Mouse (Mus musculus) midbrain, embryonic 13.5 days (tissue): ENCODE results near the gene Syt16. TPM values are rescaled to one million over a fixed set of nuclear protein-coding genes. Genes with fewer than 3 reads are reported as not detected.
A peak's percentile ranks its signal among the peaks of the same experiment; 100 is the strongest.

Experiments used
- ATAC-seq: fragments of 200-750 bp; cut with Nextera tagmentation; 2 replicates; pipeline ENCODE4 v1.8.0; 2017; ENCODE audit warnings: mild to moderate bottlenecking, moderate TSS enrichment, moderate library complexity
- H3K27ac ChIP-seq: fragments of 300-500 bp; sonication (generic); 2 replicates; pipeline ENCODE4 v1.5.1; 2015; ENCODE audit warnings: inconsistent platforms, mild to moderate bottlenecking, moderate library complexity
- H3K27me3 ChIP-seq: fragments of 300-500 bp; sonication (generic); 2 replicates; pipeline ENCODE4 v1.6.1; 2015; ENCODE audit warnings: mild to moderate bottlenecking, inconsistent platforms
- H3K36me3 ChIP-seq: fragments of 300-500 bp; sonication (generic); 2 replicates; pipeline ENCODE4 v1.6.1; 2015; ENCODE audit warnings: mild to moderate bottlenecking, inconsistent platforms
- H3K4me1 ChIP-seq: fragments of 300-500 bp; sonication (generic); replicated peaks from 2 replicates; pipeline ENCODE4 v1.6.1; 2015; ENCODE audit warnings: inconsistent platforms
- H3K4me2 ChIP-seq: fragments of 300-500 bp; sonication (generic); replicated peaks from 2 replicates; pipeline ENCODE4 v1.6.1; 2015; ENCODE audit warnings: moderate library complexity, mild to moderate bottlenecking, inconsistent platforms
- H3K4me3 ChIP-seq: fragments of 300-500 bp; sonication (generic); replicated peaks from 2 replicates; pipeline ENCODE4 v1.5.1; 2015; ENCODE audit warnings: mild to moderate bottlenecking, inconsistent platforms
- H3K9ac ChIP-seq: fragments of 300-500 bp; sonication (generic); replicated peaks from 2 replicates; pipeline ENCODE4 v1.6.1; 2015; ENCODE audit warnings: mild to moderate bottlenecking, inconsistent platforms
- H3K9me3 ChIP-seq: fragments of 300-500 bp; sonication (generic); 2 replicates; pipeline ENCODE4 v1.6.1; 2016; ENCODE audit warnings: mild to moderate bottlenecking, inconsistent platforms
- WGBS: fragments of 180-500 bp; shearing (Covaris S2); methylation state at CpG from one replicate; pipeline ENCODE4 v1.1.7; 2015; 5-methylcytosine and 5-hydroxymethylcytosine counted together
- polyA plus RNA-seq: library from polyadenylated mRNA; unstranded; fragments of >200 nt; fragmentation: Nextera tagmentation; extraction: Ambion mirVana; gene quantifications from 2 replicates; pipeline ENCODE4 v1.2.1, GENCODE M21; 2015

The Syt16 gene
- polyA plus RNA-seq, 1 experiment from 2014 or later: 45.2 TPM

DNA sequence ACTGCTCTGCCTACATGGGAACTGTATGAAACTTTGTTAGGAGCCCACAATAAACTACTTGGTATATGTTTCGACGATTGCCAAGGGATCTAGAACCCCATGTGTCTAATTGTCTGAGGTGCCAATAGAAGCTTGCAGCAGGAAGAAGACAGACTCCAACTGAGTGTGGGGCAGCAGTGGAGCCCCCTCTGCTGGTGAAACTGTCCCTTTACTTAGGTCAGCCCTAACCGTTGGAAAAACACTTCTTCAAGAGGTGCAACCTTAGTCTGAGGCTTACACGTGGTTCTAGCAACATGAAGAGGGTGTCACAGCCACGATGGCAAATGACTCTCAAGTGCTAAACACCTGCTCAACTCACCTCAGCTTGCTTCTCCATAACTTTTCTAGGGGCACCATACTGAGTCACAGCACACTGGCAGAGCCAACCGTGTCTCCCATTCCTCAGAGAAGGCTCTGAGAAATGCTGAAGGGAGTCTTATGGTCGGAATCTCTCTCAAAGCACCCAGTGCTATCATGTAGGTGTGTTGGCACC is 17.3 kb downstream of the Syt16 start:
- 58% methylated on average over 7 of the region's 7 CpGs for WGBS

GRCm38 (mm10) chr12:74015491-74015890 is 18.0 kb downstream of the Syt16 start:
- WGBS: 85% methylated on average over 5 of the region's 5 CpGs
- H3K36me3 ChIP-seq: no peaks in the 10 kb centered on the region

More for the DNA sequence above, 17.3 kb downstream of the Syt16 start:
- Histone ChIP-seq H3K9me3 (no peaks in the 10 kb centered on the region), H3K4me2 (no peak overlapping the region), H3K4me1 (peaks cover 4% of the 10 kb centered on the region; the same call in 1 of the 2 replicates), H3K36me3 (no peaks in the 10 kb centered on the region), H3K27me3 (no peaks in the 10 kb centered on the region), H3K27ac (no peak overlapping the region), H3K4me3 (no peak overlapping the region), H3K9ac (no peak overlapping the region)
- ATAC-seq: no peak

GRCm38 (mm10) chr12:74023260-74023659 is 25.8 kb downstream of the Syt16 start:
- ATAC-seq: no peak
- Histone ChIP-seq H3K9ac (no peak overlapping the region), H3K27me3 (no peaks in the 10 kb centered on the region), H3K27ac (no peak overlapping the region), H3K9me3 (no peaks in the 10 kb centered on the region), H3K36me3 (no peaks in the 10 kb centered on the region), H3K4me2 (no peak overlapping the region), H3K4me3 (no peak overlapping the region), H3K4me1 (0 out of 2 replicates have a peak, but pooled peaks cover 3% of the 10 kb centered on the region)
- WGBS: 48% methylated on average over 5 of the region's 5 CpGs

More at GRCm38 (mm10) chr12:74015491-74015890, 18.0 kb downstream of the Syt16 start:
- Histone ChIP-seq H3K9me3 (no peaks in the 10 kb centered on the region), H3K4me1 (peaks cover 4% of the 10 kb centered on the region; the same call in 1 of the 2 replicates), H3K27ac (no peak overlapping the region), H3K4me2 (no peak overlapping the region), H3K4me3 (no peak overlapping the region), H3K27me3 (no peaks in the 10 kb centered on the region), H3K9ac (no peak overlapping the region)
- no peak for ATAC-seq

- H3K27ac ChIP-seq: no peak overlapping the region
- no peak for ATAC-seq
- H3K36me3 ChIP-seq: no peaks in the 10 kb centered on the region
- no peaks in the 10 kb centered on the region for H3K27me3 ChIP-seq
- 0 out of 2 replicates have a peak, but pooled peaks cover 3% of the 10 kb centered on the region for H3K4me1 ChIP-seq
- no peak overlapping the region for H3K9ac ChIP-seq
- no peak overlapping the region for H3K4me2 ChIP-seq
- 88% methylated on average over 2 of the region's 2 CpGs for WGBS
- H3K9me3 ChIP-seq: no peaks in the 10 kb centered on the region
- no peak overlapping the region for H3K4me3 ChIP-seq
Observed at GRCm38 (mm10) chr12:74024912-74025311, 27.5 kb downstream of the Syt16 start.

DNA sequence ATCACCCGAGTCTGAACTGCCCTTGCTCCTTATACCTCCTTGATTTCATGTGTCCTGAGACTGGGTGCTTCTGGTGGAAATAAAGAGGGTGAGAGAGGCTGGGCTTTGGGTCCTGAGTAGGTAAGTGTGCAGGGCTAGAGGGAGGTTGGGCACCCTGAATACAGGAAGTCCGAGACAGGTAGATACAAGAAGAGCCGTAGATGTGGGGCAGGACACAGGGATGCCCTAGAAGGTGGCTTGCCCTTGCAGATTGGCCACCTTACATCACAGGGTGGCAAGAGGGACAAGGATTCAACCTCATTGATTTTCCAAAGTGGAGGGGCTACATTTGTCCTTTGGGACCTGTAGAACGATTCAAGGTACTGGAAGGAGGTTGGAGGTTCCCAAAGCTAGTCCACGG is 45.8 kb downstream of the Syt16 start:
- ATAC-seq: peak; percentile 60
- no peaks in the 10 kb centered on the region for H3K9me3 ChIP-seq
- no peak overlapping the region for H3K4me3 ChIP-seq
- no peak overlapping the region for H3K4me2 ChIP-seq
- no peak overlapping the region for H3K9ac ChIP-seq
- H3K27me3 ChIP-seq: no peaks in the 10 kb centered on the region
- WGBS: 84% methylated on average over 5 of the region's 5 CpGs
- no peak overlapping the region for H3K27ac ChIP-seq
- no peaks in the 10 kb centered on the region for H3K36me3 ChIP-seq
- H3K4me1 ChIP-seq: peaks cover 14% of the 10 kb centered on the region

- Histone ChIP-seq H3K4me2 (peak overlapping the region; percentile 9; the same call in 1 of the 2 replicates), H3K4me1 (peaks cover 14% of the 10 kb centered on the region), H3K27me3 (no peaks in the 10 kb centered on the region), H3K9ac (no peak overlapping the region), H3K36me3 (no peaks in the 10 kb centered on the region), H3K4me3 (no peak overlapping the region), H3K27ac (peak overlapping the region; percentile 62), H3K9me3 (no peaks in the 10 kb centered on the region)
- peak; percentile 96 for ATAC-seq
- 30% methylated on average over 6 of the region's 6 CpGs for WGBS
Observed at GRCm38 (mm10) chr12:74043755-74044154, 46.3 kb downstream of the Syt16 start.

GRCm38 (mm10) chr12:74044241-74044640 is 46.8 kb downstream of the Syt16 start:
- Histone ChIP-seq H3K27ac (peak overlapping the region; percentile 62), H3K9ac (no peak overlapping the region), H3K36me3 (no peaks in the 10 kb centered on the region), H3K9me3 (no peaks in the 10 kb centered on the region), H3K4me1 (peaks cover 14% of the 10 kb centered on the region), H3K4me3 (no peak overlapping the region), H3K27me3 (no peaks in the 10 kb centered on the region), H3K4me2 (peak overlapping the region; percentile 9)
- ATAC-seq: peak; percentile 58
- WGBS: 63% methylated on average over 4 of the region's 4 CpGs

- H3K9me3 ChIP-seq: no peaks in the 10 kb centered on the region
- no peak overlapping the region for H3K9ac ChIP-seq
- H3K27ac ChIP-seq: no peak overlapping the region
- no peak overlapping the region for H3K4me2 ChIP-seq
- peak; percentile 94 for ATAC-seq
- 52% methylated on average over 12 of the region's 12 CpGs for WGBS
- no peaks in the 10 kb centered on the region for H3K4me1 ChIP-seq
- H3K4me3 ChIP-seq: no peak overlapping the region
- no peaks in the 10 kb centered on the region for H3K36me3 ChIP-seq
- no peaks in the 10 kb centered on the region for H3K27me3 ChIP-seq
Observed at GRCm38 (mm10) chr12:74055336-74055931, 58.0 kb downstream of the Syt16 start.

- H3K36me3 ChIP-seq: no peaks in the 10 kb centered on the region
- no peaks in the 10 kb centered on the region for H3K27me3 ChIP-seq
- no peak overlapping the region for H3K27ac ChIP-seq
- 59% methylated on average over 2 of the region's 2 CpGs for WGBS
- no peak overlapping the region for H3K9ac ChIP-seq
- H3K4me3 ChIP-seq: no peak overlapping the region
- no peak for ATAC-seq
- no peaks in the 10 kb centered on the region for H3K4me1 ChIP-seq
- no peak overlapping the region for H3K4me2 ChIP-seq
- H3K9me3 ChIP-seq: no peaks in the 10 kb centered on the region
Observed at GRCm38 (mm10) chr12:74056162-74056561, 58.7 kb downstream of the Syt16 start.

DNA sequence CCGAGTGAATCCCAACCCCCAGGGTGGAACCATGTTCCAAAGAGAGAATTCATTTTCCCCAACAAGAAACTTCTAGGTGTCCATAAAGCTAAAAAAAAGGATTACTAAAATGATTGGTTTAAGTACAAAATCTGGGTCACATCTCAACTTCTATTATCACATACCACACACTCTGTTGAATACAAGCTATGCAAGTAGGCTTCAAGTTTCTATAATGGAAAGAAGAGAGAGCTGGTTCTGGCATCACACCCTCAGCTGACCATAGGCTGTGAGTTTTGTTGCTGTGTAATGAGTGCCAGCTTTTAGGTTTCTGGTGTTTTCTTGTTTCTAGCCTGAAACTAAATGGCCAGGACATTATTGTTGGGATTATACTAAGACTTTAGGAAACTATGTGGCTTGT is 65.1 kb downstream of the Syt16 start:
- Histone ChIP-seq H3K27me3 (no peaks in the 10 kb centered on the region), H3K27ac (no peak overlapping the region), H3K4me3 (no peak overlapping the region), H3K9me3 (no peaks in the 10 kb centered on the region), H3K4me1 (no peaks in the 10 kb centered on the region), H3K9ac (no peak overlapping the region), H3K36me3 (no peaks in the 10 kb centered on the region), H3K4me2 (no peak overlapping the region)
- 87% methylated on average over 1 of the region's 1 CpGs for WGBS
- no peak for ATAC-seq

DNA sequence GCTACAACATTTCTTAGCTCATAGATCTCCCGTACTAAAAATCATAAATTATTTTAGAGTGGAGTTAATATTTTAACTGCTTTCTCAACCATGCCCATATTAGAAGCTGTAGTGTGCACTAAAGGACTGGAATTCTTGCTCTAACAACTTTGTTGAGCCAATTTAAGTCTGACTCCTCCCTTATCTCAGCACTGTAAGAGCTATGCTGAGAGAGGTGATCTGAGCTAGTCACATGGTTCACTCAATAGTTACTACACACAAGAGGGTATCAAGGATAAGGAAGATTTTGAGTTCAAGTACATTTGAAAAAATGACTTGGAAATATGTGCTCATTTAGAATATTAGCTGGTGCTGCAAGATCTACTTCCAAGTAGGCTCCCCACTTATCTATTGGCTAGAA is 71.5 kb downstream of the Syt16 start:
- Histone ChIP-seq H3K4me3 (no peak overlapping the region), H3K36me3 (no peaks in the 10 kb centered on the region), H3K4me1 (no peaks in the 10 kb centered on the region), H3K4me2 (no peak overlapping the region), H3K9ac (no peak overlapping the region), H3K9me3 (no peaks in the 10 kb centered on the region), H3K27ac (no peak overlapping the region), H3K27me3 (no peaks in the 10 kb centered on the region)
- no peak for ATAC-seq
- WGBS: 93% methylated on average over 1 of the region's 1 CpGs

- Histone ChIP-seq H3K9me3 (no peaks in the 10 kb centered on the region), H3K4me3 (no peak overlapping the region), H3K4me2 (no peak overlapping the region), H3K9ac (no peak overlapping the region), H3K27me3 (no peaks in the 10 kb centered on the region), H3K27ac (no peak overlapping the region), H3K4me1 (peaks cover 15% of the 10 kb centered on the region; the same call in 1 of the 2 replicates), H3K36me3 (no peaks in the 10 kb centered on the region)
- no peak for ATAC-seq
- 72% methylated on average over 3 of the region's 3 CpGs for WGBS
Observed at GRCm38 (mm10) chr12:74075590-74075989, 78.1 kb downstream of the Syt16 start.

- Histone ChIP-seq H3K27me3 (no peaks in the 10 kb centered on the region), H3K9ac (no peak overlapping the region), H3K4me2 (no peak overlapping the region), H3K27ac (no peak overlapping the region), H3K9me3 (no peaks in the 10 kb centered on the region), H3K36me3 (no peaks in the 10 kb centered on the region), H3K4me1 (peaks cover 15% of the 10 kb centered on the region; the same call in 1 of the 2 replicates), H3K4me3 (no peak overlapping the region)
- no peak for ATAC-seq
- 74% methylated on average over 4 of the region's 4 CpGs for WGBS
Observed at GRCm38 (mm10) chr12:74076091-74076490, 78.6 kb downstream of the Syt16 start.
